Mouse (Mus musculus): ENCODE measurements around the gene Elp4.

DNA sequence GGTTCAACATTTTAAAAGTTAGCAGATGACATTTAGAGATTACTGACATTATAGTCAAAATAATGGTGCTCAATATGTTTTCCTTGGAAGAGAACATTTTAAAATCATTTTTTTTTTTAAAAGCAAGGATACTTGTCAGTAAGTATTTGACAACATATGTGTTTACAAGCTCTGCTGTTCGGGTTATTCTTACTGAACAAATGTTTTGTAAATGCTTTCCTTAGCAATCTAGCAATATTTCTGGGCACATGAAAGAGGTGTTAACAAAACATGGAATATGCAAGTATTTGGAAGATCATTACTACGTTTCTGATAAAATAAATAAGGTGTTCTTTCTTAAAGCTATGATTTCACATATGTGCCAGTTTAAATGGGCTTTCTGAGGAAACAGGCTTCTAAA is 94.1 kb downstream of the Elp4 start:
- TF ChIP-seq POLR2A (IDR thresholded peaks at IDR 0.05; ENCODE audit: insufficient read depth, low read depth, low read length): no peak
- TF ChIP-seq CTCF (IDR thresholded peaks at IDR 0.05; ENCODE audit: insufficient read depth, low read depth, low read length): no peak
